Mouse (Mus musculus): ENCODE measurements at regions not wholly inside any gene's neighbourhood (a gene's known extent, or its start where the extent isn't known, plus 50 kb on each side); places are given as distances from the start of the nearest gene placed in this dataset.

- Histone ChIP-seq H3K4me3 (no peak overlapping the region), H3K9ac (no peak overlapping the region), H3K9me3 (no peaks in the 10 kb centered on the region), H3K36me3 (no peaks in the 10 kb centered on the region), H3K4me1 (no peaks in the 10 kb centered on the region), H3K27me3 (no peaks in the 10 kb centered on the region), H3K27ac (no peak overlapping the region), H3K4me2 (no peak overlapping the region)
- 82% methylated on average over 11 of the region's 11 CpGs for WGBS
- no peak for ATAC-seq (ENCODE audit: insufficient number of reproducible peaks, low FRiP score, low TSS enrichment, low read depth)
These were observed 100.9 kb downstream of the Pdcl3 start for GRCm38 (mm10) chr1:39086273-39086672.

GRCm38 (mm10) chr1:39089875-39090274 lies 103.7 kb upstream of the Npas2 start:
- no peaks in the 10 kb centered on the region for H3K9me3 ChIP-seq
- no peaks in the 10 kb centered on the region for H3K4me1 ChIP-seq
- H3K27ac ChIP-seq: no peak overlapping the region
- no peak overlapping the region for H3K4me3 ChIP-seq
- 76% methylated on average over 9 of the region's 9 CpGs for WGBS
- no peak for ATAC-seq (ENCODE audit: insufficient number of reproducible peaks, low FRiP score, low TSS enrichment, low read depth)
- no peak overlapping the region for H3K4me2 ChIP-seq
- H3K9ac ChIP-seq: no peak overlapping the region
- H3K36me3 ChIP-seq: no peaks in the 10 kb centered on the region
- H3K27me3 ChIP-seq: no peaks in the 10 kb centered on the region

- Histone ChIP-seq H3K4me1 (no peaks in the 10 kb centered on the region), H3K4me2 (no peak overlapping the region), H3K9ac (no peak overlapping the region), H3K27ac (no peak overlapping the region), H3K9me3 (no peaks in the 10 kb centered on the region), H3K27me3 (no peaks in the 10 kb centered on the region), H3K36me3 (no peaks in the 10 kb centered on the region), H3K4me3 (no peak overlapping the region)
- WGBS: 86% methylated on average over 8 of the region's 8 CpGs
- ATAC-seq (ENCODE audit: insufficient number of reproducible peaks, low FRiP score, low TSS enrichment, low read depth): no peak
These were observed 102.4 kb upstream of the Npas2 start for GRCm38 (mm10) chr1:39091121-39091520.

- Histone ChIP-seq H3K9ac (no peak overlapping the region), H3K4me2 (no peak overlapping the region), H3K4me3 (no peak overlapping the region), H3K36me3 (no peaks in the 10 kb centered on the region), H3K9me3 (no peaks in the 10 kb centered on the region), H3K27me3 (no peaks in the 10 kb centered on the region), H3K4me1 (no peaks in the 10 kb centered on the region), H3K27ac (no peak overlapping the region)
- no peak for ATAC-seq (ENCODE audit: insufficient number of reproducible peaks, low FRiP score, low TSS enrichment, low read depth)
- WGBS: 87% methylated on average over 3 of the region's 3 CpGs
These were observed 101.9 kb upstream of the Npas2 start for GRCm38 (mm10) chr1:39091638-39092037.

- Histone ChIP-seq H3K4me2 (no peak overlapping the region), H3K4me1 (no peaks in the 10 kb centered on the region), H3K27ac (no peak overlapping the region), H3K36me3 (no peaks in the 10 kb centered on the region), H3K27me3 (no peaks in the 10 kb centered on the region), H3K9me3 (no peaks in the 10 kb centered on the region), H3K9ac (no peak overlapping the region), H3K4me3 (no peak overlapping the region)
- ATAC-seq (ENCODE audit: insufficient number of reproducible peaks, low FRiP score, low TSS enrichment, low read depth): no peak
- 66% methylated on average over 4 of the region's 4 CpGs for WGBS
These were observed 100.2 kb upstream of the Npas2 start for GRCm38 (mm10) chr1:39093291-39093690.

- Histone ChIP-seq H3K27me3 (no peaks in the 10 kb centered on the region), H3K27ac (no peak overlapping the region), H3K36me3 (no peaks in the 10 kb centered on the region), H3K4me3 (no peak overlapping the region), H3K9me3 (no peaks in the 10 kb centered on the region), H3K4me2 (no peak overlapping the region), H3K9ac (no peak overlapping the region), H3K4me1 (no peaks in the 10 kb centered on the region)
- ATAC-seq (ENCODE audit: insufficient number of reproducible peaks, low FRiP score, low TSS enrichment, low read depth): no peak
- 96% methylated on average over 8 of the region's 8 CpGs for WGBS
These were observed 99.5 kb upstream of the Npas2 start for GRCm38 (mm10) chr1:39094001-39094400.

GRCm38 (mm10) chr1:39095901-39096300 lies 97.6 kb upstream of the Npas2 start:
- Histone ChIP-seq H3K4me2 (no peak overlapping the region), H3K27me3 (no peaks in the 10 kb centered on the region), H3K36me3 (no peaks in the 10 kb centered on the region), H3K4me1 (no peaks in the 10 kb centered on the region), H3K9me3 (no peaks in the 10 kb centered on the region), H3K9ac (no peak overlapping the region), H3K4me3 (no peak overlapping the region), H3K27ac (no peak overlapping the region)
- no peak for ATAC-seq (ENCODE audit: insufficient number of reproducible peaks, low FRiP score, low TSS enrichment, low read depth)
- WGBS: 83% methylated on average over 8 of the region's 8 CpGs

- no peak for ATAC-seq (ENCODE audit: insufficient number of reproducible peaks, low FRiP score, low TSS enrichment, low read depth)
- WGBS: 82% methylated on average over 3 of the region's 3 CpGs
- H3K36me3 ChIP-seq: no peaks in the 10 kb centered on the region
These were observed 96.8 kb upstream of the Npas2 start for GRCm38 (mm10) chr1:39096726-39097125.

GRCm38 (mm10) chr1:39097499-39097898 lies 96.0 kb upstream of the Npas2 start:
- no peak overlapping the region for H3K4me2 ChIP-seq
- ATAC-seq (ENCODE audit: insufficient number of reproducible peaks, low FRiP score, low TSS enrichment, low read depth): no peak
- no peaks in the 10 kb centered on the region for H3K27me3 ChIP-seq
- 91% methylated on average over 10 of the region's 10 CpGs for WGBS
- H3K36me3 ChIP-seq: no peaks in the 10 kb centered on the region
- H3K9ac ChIP-seq: no peak overlapping the region
- no peak overlapping the region for H3K27ac ChIP-seq
- no peak overlapping the region for H3K4me3 ChIP-seq
- H3K9me3 ChIP-seq: no peaks in the 10 kb centered on the region
- no peaks in the 10 kb centered on the region for H3K4me1 ChIP-seq

More at GRCm38 (mm10) chr1:39096726-39097125, 96.8 kb upstream of the Npas2 start:
- no peak overlapping the region for H3K27ac ChIP-seq
- H3K4me3 ChIP-seq: no peak overlapping the region
- no peaks in the 10 kb centered on the region for H3K4me1 ChIP-seq
- no peaks in the 10 kb centered on the region for H3K27me3 ChIP-seq
- no peak overlapping the region for H3K4me2 ChIP-seq
- no peaks in the 10 kb centered on the region for H3K9me3 ChIP-seq
- H3K9ac ChIP-seq: no peak overlapping the region

GRCm38 (mm10) chr1:39098154-39098553 lies 95.4 kb upstream of the Npas2 start:
- Histone ChIP-seq H3K4me3 (no peak overlapping the region), H3K9me3 (no peaks in the 10 kb centered on the region), H3K27me3 (no peaks in the 10 kb centered on the region), H3K4me1 (no peaks in the 10 kb centered on the region), H3K9ac (no peak overlapping the region), H3K4me2 (no peak overlapping the region), H3K27ac (no peak overlapping the region), H3K36me3 (no peaks in the 10 kb centered on the region)
- no peak for ATAC-seq (ENCODE audit: insufficient number of reproducible peaks, low FRiP score, low TSS enrichment, low read depth)
- 86% methylated on average over 5 of the region's 5 CpGs for WGBS

- 63% methylated on average over 7 of the region's 7 CpGs for WGBS
- ATAC-seq (ENCODE audit: insufficient number of reproducible peaks, low FRiP score, low TSS enrichment, low read depth): no peak
- Histone ChIP-seq H3K4me3 (no peak overlapping the region), H3K27me3 (no peaks in the 10 kb centered on the region), H3K9me3 (no peaks in the 10 kb centered on the region), H3K9ac (no peak overlapping the region), H3K4me2 (no peak overlapping the region), H3K36me3 (no peaks in the 10 kb centered on the region), H3K4me1 (no peaks in the 10 kb centered on the region), H3K27ac (no peak overlapping the region)
These were observed 94.3 kb upstream of the Npas2 start for GRCm38 (mm10) chr1:39099246-39099645.

GRCm38 (mm10) chr1:39100492-39100891 lies 93.0 kb upstream of the Npas2 start:
- no peaks in the 10 kb centered on the region for H3K36me3 ChIP-seq
- no peak overlapping the region for H3K4me2 ChIP-seq
- no peaks in the 10 kb centered on the region for H3K9me3 ChIP-seq
- H3K9ac ChIP-seq: no peak overlapping the region
- H3K4me1 ChIP-seq: no peaks in the 10 kb centered on the region; the same call in 1 of the 2 replicates
- ATAC-seq (ENCODE audit: insufficient number of reproducible peaks, low FRiP score, low TSS enrichment, low read depth): no peak
- no peaks in the 10 kb centered on the region for H3K27me3 ChIP-seq
- no peak overlapping the region for H3K4me3 ChIP-seq
- no peak overlapping the region for H3K27ac ChIP-seq

- no peak for ATAC-seq (ENCODE audit: insufficient number of reproducible peaks, low FRiP score, low TSS enrichment, low read depth)
- H3K4me1 ChIP-seq: no peaks in the 10 kb centered on the region; the same call in 1 of the 2 replicates
- WGBS: 83% methylated on average over 8 of the region's 8 CpGs
- H3K36me3 ChIP-seq: no peaks in the 10 kb centered on the region
- H3K9me3 ChIP-seq: no peaks in the 10 kb centered on the region
- no peak overlapping the region for H3K27ac ChIP-seq
- no peaks in the 10 kb centered on the region for H3K27me3 ChIP-seq
- no peak overlapping the region for H3K4me2 ChIP-seq
- no peak overlapping the region for H3K4me3 ChIP-seq
- no peak overlapping the region for H3K9ac ChIP-seq
These were observed 91.2 kb upstream of the Npas2 start for GRCm38 (mm10) chr1:39102126-39102905.
